Mouse (Mus musculus): ENCODE results near the gene Arid5b.

Arid5b gene

GRCm38 (mm10) chr10:68136480-68137083 lies 142.0 kb downstream of the Arid5b start:
- peak; percentile 92 for DNase-seq (ENCODE audit: low read depth, low spot score)

GRCm38 (mm10) chr10:68136051-68136450 lies 142.5 kb downstream of the Arid5b start:
- no peak for DNase-seq (ENCODE audit: low read depth, low spot score)

GRCm38 (mm10) chr10:68135416-68135815 lies 143.1 kb downstream of the Arid5b start:
- no peak for DNase-seq (ENCODE audit: low read depth, low spot score)

GRCm38 (mm10) chr10:68134549-68134948 lies 144.0 kb downstream of the Arid5b start:
- DNase-seq (ENCODE audit: low read depth, low spot score), result peak; percentile 67

GRCm38 (mm10) chr10:68134071-68134470 lies 144.5 kb downstream of the Arid5b start:
- no peak for DNase-seq (ENCODE audit: low read depth, low spot score)

GRCm38 (mm10) chr10:68132636-68133035 lies 145.9 kb downstream of the Arid5b start:
- no peak for DNase-seq (ENCODE audit: low read depth, low spot score)

GRCm38 (mm10) chr10:68132154-68132553 lies 146.4 kb downstream of the Arid5b start:
- no peak for DNase-seq (ENCODE audit: low read depth, low spot score)

- DNase-seq (ENCODE audit: low read depth, low spot score), result no peak
These were observed 148.9 kb downstream of the Arid5b start for GRCm38 (mm10) chr10:68129651-68130050.

GRCm38 (mm10) chr10:68129009-68129408 lies 149.5 kb downstream of the Arid5b start:
- no peak for DNase-seq (ENCODE audit: low read depth, low spot score)

- DNase-seq (ENCODE audit: low read depth, low spot score), result peak; percentile 68
These were observed 150.1 kb downstream of the Arid5b start for GRCm38 (mm10) chr10:68128441-68128848.

- DNase-seq (ENCODE audit: low read depth, low spot score), result no peak
These were observed 150.8 kb downstream of the Arid5b start for GRCm38 (mm10) chr10:68127604-68128256.

- no peak for DNase-seq (ENCODE audit: low read depth, low spot score)
These were observed 151.4 kb downstream of the Arid5b start for GRCm38 (mm10) chr10:68127104-68127503.

GRCm38 (mm10) chr10:68126551-68126950 lies 152.0 kb downstream of the Arid5b start:
- DNase-seq (ENCODE audit: low read depth, low spot score), result no peak

- peak; percentile 42 for DNase-seq (ENCODE audit: low read depth, low spot score)
These were observed 152.5 kb downstream of the Arid5b start for GRCm38 (mm10) chr10:68125919-68126550.

GRCm38 (mm10) chr10:68124985-68125384 lies 153.6 kb downstream of the Arid5b start:
- DNase-seq (ENCODE audit: low read depth, low spot score), result peak; percentile 65

GRCm38 (mm10) chr10:68123446-68123845 lies 155.1 kb downstream of the Arid5b start:
- DNase-seq (ENCODE audit: low read depth, low spot score), result no peak

GRCm38 (mm10) chr10:68121960-68122359 lies 156.6 kb downstream of the Arid5b start:
- DNase-seq (ENCODE audit: low read depth, low spot score), result peak; percentile 83

GRCm38 (mm10) chr10:68121251-68121650 lies 157.3 kb downstream of the Arid5b start:
- DNase-seq (ENCODE audit: low read depth, low spot score), result no peak

GRCm38 (mm10) chr10:68120011-68120410 lies 158.5 kb downstream of the Arid5b start:
- DNase-seq (ENCODE audit: low read depth, low spot score), result no peak

GRCm38 (mm10) chr10:68119285-68119684 lies 159.3 kb downstream of the Arid5b start:
- no peak for DNase-seq (ENCODE audit: low read depth, low spot score)

- DNase-seq (ENCODE audit: low read depth, low spot score), result no peak
These were observed 163.6 kb downstream of the Arid5b start for GRCm38 (mm10) chr10:68114955-68115354.

GRCm38 (mm10) chr10:68113645-68114044 lies 164.9 kb downstream of the Arid5b start:
- DNase-seq (ENCODE audit: low read depth, low spot score), result no peak

GRCm38 (mm10) chr10:68112983-68113382 lies 165.6 kb downstream of the Arid5b start:
- DNase-seq (ENCODE audit: low read depth, low spot score), result no peak

Measured in skeletal muscle tissue, adult 2 months (tissue).